In genomic region chr10:118001971-118002370, GRCm38 (mm10) we compare ENCODE assay signal across 17 mouse cellular contexts.
DNase-seq lines count a peak whose midpoint lies in the region; ATAC-seq lines count a peak whose summit lies in the region.
"Had no signal": no experiment of that assay in that cellular context is flagged by ENCODE, and none has a peak within 500 bp of the region (broad histone marks: within the 10 kb centered on the region; RNA-seq: fewer than 3 reads in every experiment).

No protein-coding gene starts in this region.

- H3K9me3 ChIP-seq in megakaryocyte, embryonic 14.5 days = no peaks in the 10 kb centered on the region
- H3K9me3 ChIP-seq in midbrain, embryonic 13.5 days = no peaks in the 10 kb centered on the region
- H3K9me3 ChIP-seq: forebrain, embryonic 15.5 days; hindbrain, embryonic 10.5 days; intestine, embryonic 15.5 days; liver, embryonic 15.5 days had no signal

- H3K4me1 ChIP-seq in megakaryocyte, embryonic 14.5 days = peaks cover 40% of the 10 kb centered on the region
- H3K4me1 ChIP-seq in midbrain, embryonic 13.5 days (replicated peaks) = no peaks in the 10 kb centered on the region
- H3K4me1 ChIP-seq: intestine, embryonic 15.5 days; liver, embryonic 15.5 days had no signal

- no peaks in the 10 kb centered on the region for H3K27me3 ChIP-seq in megakaryocyte, embryonic 14.5 days (replicated peaks)
- no peaks in the 10 kb centered on the region for H3K27me3 ChIP-seq in midbrain, embryonic 13.5 days
- H3K27me3 ChIP-seq: forebrain, embryonic 15.5 days; intestine, embryonic 15.5 days; liver, embryonic 15.5 days had no signal

- no peak; the same call in 1 of the 2 replicates for ATAC-seq in megakaryocyte, adult 5-6 weeks (ENCODE audit: poor library complexity, severe bottlenecking)
- ATAC-seq in inflammation-experienced regulatory T-cells, adult 6 months = peak; percentile 97
- no peak for ATAC-seq in midbrain, embryonic 13.5 days
- ATAC-seq: forebrain, embryonic 15.5 days; intestine, embryonic 15.5 days had no signal

- 70% methylated on average over 7 of the region's 7 CpGs for WGBS in midbrain, embryonic 13.5 days

- H3K36me3 ChIP-seq in megakaryocyte, embryonic 14.5 days (replicated peaks; ENCODE audit: low read length) = peaks cover 2% of the 10 kb centered on the region
- no peaks in the 10 kb centered on the region for H3K36me3 ChIP-seq in midbrain, embryonic 13.5 days
- H3K36me3 ChIP-seq: forebrain, embryonic 15.5 days; hindbrain, embryonic 10.5 days; intestine, embryonic 15.5 days; liver, embryonic 15.5 days had no signal

- H3K9ac ChIP-seq in midbrain, embryonic 13.5 days (replicated peaks) = no peak overlapping the region
- H3K9ac ChIP-seq: forebrain, embryonic 15.5 days; intestine, embryonic 15.5 days; liver, embryonic 15.5 days had no signal

- no peak overlapping the region for H3K4me2 ChIP-seq in midbrain, embryonic 13.5 days (replicated peaks)
- H3K4me2 ChIP-seq: forebrain, embryonic 15.5 days; intestine, embryonic 15.5 days; liver, embryonic 15.5 days had no signal

- peak overlapping the region; percentile 17 for H3K4me3 ChIP-seq in megakaryocyte, embryonic 14.5 days (replicated peaks)
- H3K4me3 ChIP-seq in midbrain, embryonic 13.5 days (replicated peaks) = no peak overlapping the region
- H3K4me3 ChIP-seq: erythroblast, embryonic 14.5 days; forebrain, embryonic 15.5 days; hindbrain, embryonic 10.5 days; intestine, embryonic 15.5 days; liver, embryonic 15.5 days had no signal

- peak; percentile 56 for DNase-seq in T-cell, adult 2 months (ENCODE audit: low spot score)
- DNase-seq in thymus, postnatal 14 days = peak; percentile 44
- DNase-seq in B cell, adult 2 months = no peak
- DNase-seq in MN1 (ENCODE audit: low spot score) = no peak
- DNase-seq: cerebellum, adult 9-11 months; left cerebral cortex, postnatal 4 days; midbrain, embryonic 14.5 days; right cerebral cortex, postnatal 14 days had no signal

- no peak overlapping the region for H3K27ac ChIP-seq in midbrain, embryonic 13.5 days
- H3K27ac ChIP-seq: forebrain, embryonic 15.5 days; hindbrain, embryonic 10.5 days; intestine, embryonic 15.5 days; liver, embryonic 15.5 days had no signal

Comparison
In these comparisons a context has a peak if more than half of its experiments do, and no peak if none do; other contexts are left out.
1. DNase-seq: peak in T-cell, adult 2 months (single experiment) and thymus, postnatal 14 days (single experiment); none in B cell, adult 2 months (0 of 2) and MN1 (single experiment).